Mouse (Mus musculus) G1E (cell line): ENCODE results near the gene Pik3r2.

Source experiments
- GATA1 ChIP-seq: IDR thresholded peaks from 2 replicates; pipeline ENCODE4 v1.6.1; 2012; ENCODE audit warnings: borderline replicate concordance, low read length, inconsistent platforms, mixed read lengths
- TAL1 ChIP-seq: conservative IDR thresholded peaks from 2 replicates; pipeline ENCODE4 v1.6.1; 2012; ENCODE audit warnings: low read depth, low read length, inconsistent platforms, mixed read lengths

GRCm38 (mm10) chr8:70720739-70721138, 55.8 kb downstream of the Pik3r2 start:
- TF ChIP-seq GATA1, result no peak
- TF ChIP-seq TAL1, result no peak
